Mouse (Mus musculus): ENCODE measurements around the gene Csrnp1.

DNA sequence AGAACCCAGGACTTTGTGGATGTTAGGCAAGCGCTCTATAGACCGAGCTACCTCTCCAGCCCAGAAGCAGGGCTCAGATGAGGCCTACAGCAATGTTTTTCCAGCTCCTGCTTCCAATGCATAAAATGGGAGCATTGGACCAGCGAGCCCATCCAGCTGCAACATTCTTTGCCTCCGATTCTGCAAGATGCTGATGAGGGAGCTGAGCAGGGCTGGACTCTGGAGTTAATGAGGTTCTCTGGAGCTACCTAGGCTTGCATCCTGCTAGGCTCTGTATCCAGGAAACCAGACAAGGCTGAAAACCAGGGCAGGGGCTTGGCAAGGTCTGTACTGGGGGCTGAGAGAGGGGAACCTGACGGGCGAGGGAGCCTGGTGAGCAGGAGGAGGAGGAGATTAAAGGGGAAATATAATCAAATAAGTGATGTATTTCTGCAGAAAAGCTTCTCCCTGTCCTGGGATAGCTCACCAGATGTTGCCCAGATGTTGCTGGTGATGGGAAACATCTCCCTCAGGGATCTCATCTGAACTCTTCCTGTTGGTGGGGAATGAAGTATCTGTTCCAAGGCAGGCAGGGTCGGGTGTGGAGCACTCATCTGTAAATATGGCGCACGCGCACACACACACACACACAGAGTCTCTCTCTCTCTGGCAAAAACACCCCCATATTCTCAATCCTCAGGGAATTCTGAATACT lies 1.6 kb upstream of the Csrnp1 start:
- TF ChIP-seq POLR2A (IDR thresholded peaks at IDR 0.05; ENCODE audit: insufficient read depth, low read depth, low read length) (no peak), CTCF (IDR thresholded peaks at IDR 0.05; ENCODE audit: insufficient read depth, low read depth, low read length) (no peak)
